Mouse (Mus musculus) midbrain, embryonic 10.5 days (tissue): ENCODE results near the gene Pde6g. TPM values are rescaled to one million over a fixed set of nuclear protein-coding genes. Genes with fewer than 3 reads are reported as not detected.

Experiments
- DNase-seq: peaks from one replicate; pipeline ENCODE4 v3.0.0-alpha.2; 2017; ENCODE audit warnings: low spot score
- H3K27ac ChIP-seq: fragments of 300-500 bp; sonication (generic); replicated peaks from 2 replicates; pipeline ENCODE4 v1.5.1; 2016; ENCODE audit warnings: mild to moderate bottlenecking
- H3K27me3 ChIP-seq: fragments of 300-500 bp; sonication (generic); 2 replicates; pipeline ENCODE4 v1.6.1; 2016; ENCODE audit warnings: low read depth, mild to moderate bottlenecking; ENCODE audit not compliant: poor library complexity, severe bottlenecking
- H3K36me3 ChIP-seq: fragments of 300-500 bp; sonication (generic); 2 replicates; pipeline ENCODE4 v1.6.1; 2016; ENCODE audit warnings: mild to moderate bottlenecking, moderate library complexity
- H3K4me1 ChIP-seq: fragments of 300-500 bp; sonication (generic); 2 replicates; pipeline ENCODE4 v1.6.1; 2016
- H3K4me3 ChIP-seq: fragments of 300-500 bp; sonication (generic); 2 replicates; pipeline ENCODE4 v1.5.1; 2016; ENCODE audit warnings: mild to moderate bottlenecking, moderate library complexity
- H3K9me3 ChIP-seq: fragments of 300-500 bp; sonication (generic); replicated peaks from 2 replicates; pipeline ENCODE4 v1.6.1; 2016; ENCODE audit warnings: mild to moderate bottlenecking
- WGBS: fragments of 180-500 bp; shearing (Covaris S2); methylation state at CpG from one replicate; pipeline ENCODE4 v1.1.7; 2016; 5-methylcytosine and 5-hydroxymethylcytosine counted together
- polyA plus RNA-seq: library from polyadenylated mRNA; unstranded; fragments of >200 nt; fragmentation: Nextera tagmentation; extraction: Ambion mirVana; gene quantifications from 2 replicates; pipeline ENCODE4 v1.2.1, GENCODE M21; 2016

Gene Pde6g
- polyA plus RNA-seq, 1 experiment from 2014 or later, result 0.20 TPM

- Histone ChIP-seq H3K27ac (peak overlapping the region; percentile 91), H3K4me3 (peak overlapping the region; percentile 93), H3K27me3 (no peaks in the 10 kb centered on the region), H3K4me1 (peaks cover 55% of the 10 kb centered on the region), H3K9me3 (no peaks in the 10 kb centered on the region), H3K36me3 (peaks cover 60% of the 10 kb centered on the region)
- WGBS, result 38% methylated on average over 4 of the region's 4 CpGs
- DNase-seq, result no peak
These were observed 37.2 kb upstream of the Pde6g start for GRCm38 (mm10) chr11:120490291-120491046.

DNA sequence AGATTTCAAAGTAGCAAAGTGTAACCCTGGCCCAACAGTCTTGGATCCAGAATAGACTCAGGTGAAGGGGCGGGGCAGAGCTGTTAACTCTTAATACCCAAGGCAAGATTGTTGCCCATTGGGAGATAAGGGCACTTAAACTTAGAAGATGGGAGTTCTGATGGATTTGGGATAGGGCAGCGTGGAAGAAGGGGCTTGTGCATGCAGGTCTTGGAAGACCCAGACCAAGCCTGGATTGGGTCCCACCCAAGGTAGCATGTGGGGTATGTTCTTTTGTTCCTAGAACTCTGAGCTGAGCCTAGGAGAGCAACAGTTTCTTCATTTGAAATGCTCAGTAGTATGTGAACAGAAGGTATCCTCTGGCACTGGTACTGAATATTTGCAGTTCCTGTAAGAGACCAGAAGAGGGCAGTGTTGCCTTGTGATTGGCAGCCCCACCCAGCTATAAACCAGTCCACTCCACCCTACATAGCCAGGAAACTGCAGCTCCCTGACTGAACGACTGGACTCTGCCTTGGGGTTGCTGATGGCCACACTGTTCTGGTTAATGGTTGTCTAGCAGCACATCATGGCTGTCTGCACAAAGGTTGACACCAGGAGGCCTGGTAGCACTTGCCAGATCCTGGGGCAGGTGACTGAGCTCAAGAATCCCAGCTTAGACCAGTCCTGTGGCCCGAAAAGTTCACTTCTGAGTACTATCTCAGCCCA, 35.9 kb upstream of the Pde6g start:
- peaks cover 61% of the 10 kb centered on the region for H3K4me1 ChIP-seq
- no peak overlapping the region for H3K27ac ChIP-seq
- peaks cover 50% of the 10 kb centered on the region for H3K36me3 ChIP-seq
- DNase-seq, result peak; percentile 65
- WGBS, result 62% methylated on average over 4 of the region's 4 CpGs
- H3K9me3 ChIP-seq, result no peaks in the 10 kb centered on the region
- H3K27me3 ChIP-seq, result no peaks in the 10 kb centered on the region
- 0 out of 2 replicates have a peak overlapping the region, but pooled peaks have one; percentile 1 for H3K4me3 ChIP-seq

GRCm38 (mm10) chr11:120488516-120488915, 35.2 kb upstream of the Pde6g start:
- H3K4me1 ChIP-seq, result peaks cover 60% of the 10 kb centered on the region
- no peak for DNase-seq

GRCm38 (mm10) chr11:120485251-120485650, 32.0 kb upstream of the Pde6g start:
- H3K27me3 ChIP-seq, result no peaks in the 10 kb centered on the region
- DNase-seq, result no peak
- H3K9me3 ChIP-seq, result no peaks in the 10 kb centered on the region
- peaks cover 82% of the 10 kb centered on the region for H3K36me3 ChIP-seq
- 11% methylated on average over 10 of the region's 10 CpGs for WGBS
- peak overlapping the region; percentile 93 for H3K27ac ChIP-seq
- peak overlapping the region; percentile 99 for H3K4me3 ChIP-seq
- peaks cover 32% of the 10 kb centered on the region for H3K4me1 ChIP-seq

More at GRCm38 (mm10) chr11:120488516-120488915, 35.2 kb upstream of the Pde6g start:
- H3K27ac ChIP-seq, result no peak overlapping the region
- no peaks in the 10 kb centered on the region for H3K9me3 ChIP-seq
- H3K36me3 ChIP-seq, result peaks cover 50% of the 10 kb centered on the region
- H3K4me3 ChIP-seq, result no peak overlapping the region
- H3K27me3 ChIP-seq, result no peaks in the 10 kb centered on the region
- 85% methylated on average over 4 of the region's 4 CpGs for WGBS

GRCm38 (mm10) chr11:120484265-120484981, 31.1 kb upstream of the Pde6g start, which contains the start of gene Mrpl12:
Gene Mrpl12 (plus strand): TSS chr11:120484613.
- Histone ChIP-seq H3K27ac (peak within 1 kb of the TSS; percentile 93), H3K9me3 (no peaks in the 10 kb centered on the region), H3K27me3 (no peaks in the 10 kb centered on the region), H3K36me3 (peaks cover 84% of the 10 kb centered on the region), H3K4me1 (peaks cover 24% of the 10 kb centered on the region), H3K4me3 (peak within 1 kb of the TSS; percentile 99)
- WGBS, result under 1% methylated on average over 60 of the region's 60 CpGs
- DNase-seq, result peak; percentile 92

DNA sequence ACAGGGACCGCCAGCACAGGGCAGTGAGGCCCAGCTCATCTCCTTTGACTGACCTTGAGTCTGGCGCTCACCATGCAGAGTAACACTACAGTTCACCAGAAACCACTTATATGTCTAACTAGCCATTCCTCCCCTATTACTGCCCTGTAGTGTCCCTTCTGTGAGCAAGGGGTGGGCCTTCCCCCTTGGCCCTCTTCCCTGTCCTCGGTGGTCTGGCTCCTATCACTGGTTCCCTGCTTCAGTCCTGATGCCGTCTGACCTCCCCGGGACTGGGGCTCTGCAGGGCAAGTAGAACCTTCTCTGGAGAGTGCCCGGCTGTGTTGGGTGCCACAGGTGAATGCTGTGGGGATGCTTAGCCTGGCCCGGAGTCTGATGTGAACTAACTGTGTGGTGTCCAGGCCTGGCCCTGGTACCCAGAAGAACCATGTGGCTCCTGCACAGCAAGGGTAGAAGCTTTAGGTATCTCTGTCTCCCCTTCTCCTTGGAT, 30.2 kb upstream of the Pde6g start:
- DNase-seq, result no peak
- Histone ChIP-seq H3K4me3 (peak overlapping the region; percentile 99), H3K27me3 (no peaks in the 10 kb centered on the region), H3K4me1 (peaks cover 23% of the 10 kb centered on the region), H3K36me3 (peaks cover 85% of the 10 kb centered on the region), H3K9me3 (no peaks in the 10 kb centered on the region), H3K27ac (peak overlapping the region; percentile 93)
- WGBS, result 87% methylated on average over 7 of the region's 7 CpGs

DNA sequence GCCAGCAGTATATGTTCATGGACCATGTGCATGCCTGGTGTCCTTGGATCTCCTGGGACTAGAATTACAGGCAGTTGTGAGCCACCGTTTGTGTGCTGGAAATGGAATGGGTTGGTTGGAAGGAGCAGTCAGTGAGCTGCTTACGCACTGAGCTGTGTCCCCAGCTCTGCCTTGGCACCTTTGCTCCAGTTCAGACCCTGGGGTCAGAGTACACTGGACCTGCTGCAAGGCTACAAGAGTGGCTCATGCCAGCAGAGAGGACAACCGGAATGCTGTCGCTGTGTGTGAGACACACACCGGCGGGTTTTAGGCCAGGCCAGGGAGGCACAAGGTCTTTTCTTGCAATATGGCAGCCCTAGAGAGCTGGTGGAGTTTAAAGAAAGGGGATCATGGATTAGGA, 18.8 kb upstream of the Pde6g start:
- WGBS, result 96% methylated on average over 6 of the region's 6 CpGs
- Histone ChIP-seq H3K4me3 (no peak overlapping the region), H3K36me3 (peaks cover 79% of the 10 kb centered on the region), H3K27me3 (no peaks in the 10 kb centered on the region), H3K27ac (no peak overlapping the region), H3K9me3 (no peaks in the 10 kb centered on the region), H3K4me1 (peaks cover 11% of the 10 kb centered on the region)
- DNase-seq, result no peak

GRCm38 (mm10) chr11:120467736-120468092, 14.4 kb upstream of the Pde6g start:
- Histone ChIP-seq H3K4me3 (peak overlapping the region; percentile 93), H3K4me1 (peaks cover 28% of the 10 kb centered on the region), H3K9me3 (no peaks in the 10 kb centered on the region), H3K27ac (peak overlapping the region; percentile 91), H3K27me3 (no peaks in the 10 kb centered on the region), H3K36me3 (peaks cover 73% of the 10 kb centered on the region)
- 1% methylated on average over 33 of the region's 33 CpGs for WGBS
- no peak for DNase-seq

DNA sequence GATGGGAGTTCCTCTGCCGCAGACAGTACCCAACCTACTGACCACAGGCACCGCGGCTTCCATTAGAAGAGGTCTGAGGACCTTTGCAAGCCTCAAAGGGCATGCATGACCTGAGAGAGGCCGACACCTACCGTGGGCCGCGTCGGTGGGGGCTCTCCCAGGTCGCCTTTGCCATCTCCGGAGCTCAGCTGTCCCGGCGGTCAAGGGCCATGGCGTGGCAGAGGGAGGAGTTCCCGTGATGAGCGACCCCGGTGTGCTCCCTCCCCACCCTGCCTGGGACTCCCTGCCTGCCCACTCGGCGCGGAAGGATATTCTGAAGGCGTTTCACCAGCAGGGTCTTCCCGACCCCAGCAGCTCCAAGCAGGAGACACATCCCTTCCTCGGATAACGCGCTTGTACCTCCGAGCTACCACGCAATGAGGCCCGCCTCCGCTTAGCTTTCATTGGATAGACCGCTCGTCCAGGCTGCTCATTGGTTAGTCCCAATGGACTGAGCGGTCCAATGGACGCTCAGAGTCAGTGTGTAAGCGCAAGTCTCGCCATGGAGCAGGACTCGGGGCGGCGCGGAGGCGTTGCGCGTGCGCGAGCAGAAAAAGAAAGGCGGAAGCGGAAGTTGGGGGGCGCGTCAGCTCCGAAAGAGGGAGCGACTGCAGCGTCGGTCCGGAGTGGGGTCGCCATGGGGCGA, 13.9 kb upstream of the Pde6g start, which contains the start of gene Arl16:
Arl16 (minus strand) TSS at position 557 of the 685 bp plus-strand sequence.
- Histone ChIP-seq H3K4me1 (peaks cover 28% of the 10 kb centered on the region), H3K36me3 (peaks cover 73% of the 10 kb centered on the region), H3K27ac (peak within 1 kb of the TSS; percentile 91), H3K4me3 (peak within 1 kb of the TSS; percentile 93), H3K27me3 (no peaks in the 10 kb centered on the region), H3K9me3 (no peaks in the 10 kb centered on the region)
- DNase-seq, result peak; percentile 99
- under 1% methylated on average over 54 of the region's 54 CpGs for WGBS

DNA sequence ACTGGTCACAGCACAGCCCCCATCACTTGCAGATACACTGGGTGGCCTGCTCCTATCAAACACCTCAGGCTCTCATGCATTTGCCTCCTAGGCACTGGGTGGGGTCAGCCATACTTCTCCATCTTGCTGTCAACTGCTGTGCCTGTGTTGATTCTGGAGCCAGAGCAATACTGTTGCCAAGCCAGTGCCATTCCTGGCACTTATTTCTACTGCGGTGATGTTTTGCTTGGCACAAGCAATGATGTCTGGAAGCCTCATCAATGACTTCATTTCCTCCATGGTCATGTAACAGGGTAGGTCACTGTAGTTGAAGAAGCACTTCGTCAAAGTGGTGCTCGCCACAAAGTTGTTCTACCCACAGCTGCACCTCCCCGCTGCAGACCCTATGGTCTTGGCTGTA, 12.2 kb upstream of the Pde6g start:
- peaks cover 73% of the 10 kb centered on the region for H3K36me3 ChIP-seq
- H3K9me3 ChIP-seq, result no peaks in the 10 kb centered on the region
- peaks cover 28% of the 10 kb centered on the region for H3K4me1 ChIP-seq
- DNase-seq, result no peak
- 97% methylated on average over 4 of the region's 4 CpGs for WGBS
- H3K4me3 ChIP-seq, result peak overlapping the region; percentile 93; the same call in 1 of the 2 replicates
- no peaks in the 10 kb centered on the region for H3K27me3 ChIP-seq
- H3K27ac ChIP-seq, result no peak overlapping the region

DNA sequence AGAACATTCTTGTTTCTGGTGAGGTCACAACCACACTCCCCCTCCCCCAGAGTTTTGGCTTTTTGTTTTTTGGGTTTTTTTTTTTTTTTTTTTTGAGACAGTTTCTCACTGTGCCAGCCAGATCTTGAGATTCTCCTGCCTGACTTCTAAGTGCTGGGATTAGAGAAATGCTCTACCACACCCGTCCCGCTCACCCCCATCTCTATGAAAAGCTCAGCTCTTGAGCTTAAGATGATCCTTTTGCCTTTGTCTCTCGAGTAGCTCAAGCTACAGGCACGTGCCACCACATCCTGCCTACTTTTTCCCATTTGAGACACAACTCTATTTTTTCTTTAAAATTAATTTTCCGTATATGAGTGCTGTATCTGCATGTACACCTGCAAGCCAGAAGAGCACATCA, 11.1 kb upstream of the Pde6g start:
- Histone ChIP-seq H3K36me3 (peaks cover 71% of the 10 kb centered on the region), H3K4me1 (peaks cover 30% of the 10 kb centered on the region), H3K4me3 (no peak overlapping the region), H3K9me3 (no peaks in the 10 kb centered on the region), H3K27me3 (no peaks in the 10 kb centered on the region), H3K27ac (no peak overlapping the region)
- no peak for DNase-seq
- WGBS, result 89% methylated on average over 5 of the region's 5 CpGs

DNA sequence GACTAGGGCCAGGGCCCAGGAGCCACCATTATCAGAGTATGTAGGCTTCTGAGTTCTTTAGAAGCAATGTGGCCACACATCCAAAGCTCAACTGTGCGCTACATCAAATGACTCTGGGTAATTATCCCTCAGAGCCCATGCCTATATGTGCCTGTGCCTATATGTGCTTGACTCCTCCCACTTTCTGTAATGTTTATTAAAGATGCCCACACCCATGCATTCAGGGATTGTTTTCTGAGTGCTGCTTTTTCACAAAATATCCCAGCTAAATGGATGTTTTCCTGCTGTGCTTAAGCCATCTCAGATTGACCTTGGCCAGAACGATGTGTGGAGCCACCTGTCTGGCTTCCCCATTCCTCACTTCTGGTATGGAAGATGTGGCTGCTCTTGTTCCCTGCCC, 10.2 kb upstream of the Pde6g start:
- DNase-seq, result no peak
- H3K36me3 ChIP-seq, result peaks cover 71% of the 10 kb centered on the region
- H3K9me3 ChIP-seq, result no peaks in the 10 kb centered on the region
- no peak overlapping the region for H3K4me3 ChIP-seq
- H3K4me1 ChIP-seq, result peaks cover 34% of the 10 kb centered on the region
- no peaks in the 10 kb centered on the region for H3K27me3 ChIP-seq
- WGBS, result 87% methylated on average over 2 of the region's 2 CpGs
- H3K27ac ChIP-seq, result no peak overlapping the region
